Mouse (Mus musculus) myocyte (in vitro differentiated cells): Measurements from ENCODE around the gene Lgals2.

ENCODE experiments used
- POLR2A ChIP-seq: IDR thresholded peaks from one replicate; pipeline ENCODE4 v1.6.1; 2011; ENCODE audit warnings: low read depth, mild to moderate bottlenecking, control low read depth, moderate library complexity; ENCODE audit not compliant: insufficient read length
- POLR2AphosphoS2 ChIP-seq: IDR thresholded peaks from one replicate; pipeline ENCODE4 v1.6.1; 2011; ENCODE audit warnings: low read depth, control low read depth; ENCODE audit not compliant: insufficient read length
- USF1 ChIP-seq: IDR thresholded peaks from one replicate; pipeline ENCODE4 v1.6.1; 2011; ENCODE audit warnings: low read depth, mild to moderate bottlenecking, control low read depth, moderate library complexity

DNA sequence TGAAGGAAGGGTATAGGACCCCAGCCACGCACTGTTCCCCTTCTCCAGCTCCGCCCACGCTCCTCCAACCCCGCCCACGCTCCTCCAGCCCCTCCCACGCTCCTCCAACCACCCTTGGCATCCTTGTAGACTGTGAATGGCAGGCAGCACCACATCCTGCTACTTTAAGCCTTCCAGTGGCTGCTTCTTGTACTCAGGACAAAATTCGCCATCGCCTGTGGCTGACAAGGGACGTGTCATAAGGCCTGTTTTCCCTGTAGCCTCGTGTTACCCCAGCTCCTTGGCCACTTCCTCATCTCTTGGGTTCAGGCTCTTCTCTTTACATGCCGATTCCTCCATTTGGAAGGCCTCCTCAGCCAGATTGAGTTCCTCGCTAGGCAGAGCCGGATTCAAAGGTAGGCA is 8.5 kb upstream of the Lgals2 start:
- no peak for TF ChIP-seq POLR2A
- no peak for TF ChIP-seq POLR2AphosphoS2
- no peak for TF ChIP-seq USF1
